In the genomic region with DNA sequence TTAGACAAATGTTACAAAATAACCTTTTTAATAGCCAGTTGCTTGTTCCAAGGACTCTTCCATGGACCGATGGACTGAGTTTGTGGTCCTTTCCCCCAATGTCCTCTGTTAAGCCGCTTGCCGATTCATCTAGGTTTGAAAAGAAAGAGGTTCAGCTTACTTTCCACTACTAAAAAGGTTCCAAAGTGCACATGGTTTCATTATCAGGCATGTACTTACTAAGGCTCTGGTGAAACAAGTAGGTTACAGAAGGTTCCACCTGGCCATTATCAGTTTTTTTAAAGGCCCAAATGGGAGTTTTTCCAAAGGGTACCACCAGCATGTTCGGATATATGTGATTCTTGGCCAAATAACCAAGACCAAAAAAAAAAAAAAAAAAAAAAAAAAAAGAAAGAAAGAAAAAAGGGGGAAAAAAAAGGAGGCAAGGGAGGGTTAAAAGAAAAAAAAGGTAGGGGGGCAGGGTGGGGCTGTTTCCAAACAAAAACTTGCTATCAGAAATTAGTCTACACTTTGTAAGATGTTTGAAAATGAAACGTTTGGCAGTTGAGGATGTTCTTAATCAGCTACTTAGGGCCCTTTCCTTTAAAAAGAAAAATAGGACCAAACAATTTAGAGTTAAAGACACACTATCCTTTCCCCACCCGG, we compare ENCODE assay signal across 8 mouse cellular contexts. TPM values are rescaled to one million over a fixed set of nuclear protein-coding genes. Genes with fewer than 3 reads are reported as not detected.
DNase-seq lines count a peak whose midpoint lies in the region; ATAC-seq and TF ChIP-seq lines count a peak whose summit lies in the region.
"Had no signal": no experiment of that assay in that cellular context is flagged by ENCODE, and none has a peak within 500 bp of the region (broad histone marks: within the 10 kb centered on the region; RNA-seq: fewer than 3 reads in every experiment).

No protein-coding gene starts in this region.

- TF ChIP-seq CTCF in stomach, postnatal 0 days (IDR thresholded peaks at IDR 0.05; ENCODE audit: low read depth) = no peak

- H3K27me3 ChIP-seq in megakaryocyte, embryonic 14.5 days (replicated peaks) = no peaks in the 10 kb centered on the region
- H3K27me3 ChIP-seq in forebrain, embryonic 13.5 days = no peaks in the 10 kb centered on the region
- no peaks in the 10 kb centered on the region for H3K27me3 ChIP-seq in liver, embryonic 11.5 days (replicated peaks; ENCODE audit: control insufficient read depth, insufficient read depth, low read length)
- no peaks in the 10 kb centered on the region for H3K27me3 ChIP-seq in stomach, postnatal 0 days (ENCODE audit: control insufficient read depth, insufficient read depth, low read length)

- H3K4me3 ChIP-seq in megakaryocyte, embryonic 14.5 days (replicated peaks) = peak overlapping the region; percentile 100
- peak overlapping the region; percentile 97 for H3K4me3 ChIP-seq in forebrain, embryonic 13.5 days
- peak overlapping the region; percentile 100 for H3K4me3 ChIP-seq in liver, embryonic 11.5 days (ENCODE audit: low read depth, low read length)
- H3K4me3 ChIP-seq in stomach, postnatal 0 days (ENCODE audit: low read depth, low read length) = peak overlapping the region; percentile 95

- no peaks in the 10 kb centered on the region for H3K9me3 ChIP-seq in megakaryocyte, embryonic 14.5 days
- no peaks in the 10 kb centered on the region for H3K9me3 ChIP-seq in forebrain, embryonic 13.5 days (replicated peaks)
- H3K9me3 ChIP-seq in liver, embryonic 11.5 days (ENCODE audit: control insufficient read depth, low read length) = no peaks in the 10 kb centered on the region
- H3K9me3 ChIP-seq in stomach, postnatal 0 days (ENCODE audit: control insufficient read depth, low read length) = no peaks in the 10 kb centered on the region

- H3K9ac ChIP-seq in forebrain, embryonic 13.5 days = peak overlapping the region; percentile 99
- H3K9ac ChIP-seq in liver, embryonic 11.5 days (ENCODE audit: low read depth, low read length) = peak overlapping the region; percentile 100
- H3K9ac ChIP-seq in stomach, postnatal 0 days (ENCODE audit: low read length) = peak overlapping the region; percentile 98

- H3K4me2 ChIP-seq in forebrain, embryonic 13.5 days = peak overlapping the region; percentile 82
- H3K4me2 ChIP-seq in liver, embryonic 11.5 days = peak overlapping the region; percentile 88
- peak overlapping the region; percentile 73 for H3K4me2 ChIP-seq in stomach, postnatal 0 days (replicated peaks; ENCODE audit: low read depth)

- DNase-seq in liver, embryonic 11.5 days (ENCODE audit: low spot score) = no peak
- DNase-seq in stomach, postnatal 0 days (ENCODE audit: low spot score) = no peak
- no peak for DNase-seq in layer of hippocampus, adult 8-10 months (ENCODE audit: low spot score in 2 of 2)
- DNase-seq in spleen, adult 12 weeks (ENCODE audit: low spot score) = no peak
- DNase-seq: cerebellum, adult 18-20 months had no signal

- peaks cover 56% of the 10 kb centered on the region for H3K36me3 ChIP-seq in megakaryocyte, embryonic 14.5 days (replicated peaks; ENCODE audit: low read length)
- peaks cover 36% of the 10 kb centered on the region for H3K36me3 ChIP-seq in forebrain, embryonic 13.5 days (ENCODE audit: poor library complexity, severe bottlenecking)
- H3K36me3 ChIP-seq in liver, embryonic 11.5 days (ENCODE audit: control insufficient read depth, insufficient read depth, low read length) = peaks cover 18% of the 10 kb centered on the region
- H3K36me3 ChIP-seq in stomach, postnatal 0 days (ENCODE audit: control insufficient read depth, insufficient read depth, low read length) = peaks cover 3% of the 10 kb centered on the region; the same call in 1 of the 2 replicates

- no peak overlapping the region for H3K27ac ChIP-seq in forebrain, embryonic 13.5 days
- H3K27ac ChIP-seq in liver, embryonic 11.5 days (ENCODE audit: low read depth, low read length) = peak overlapping the region; percentile 100
- H3K27ac ChIP-seq in stomach, postnatal 0 days (replicated peaks) = peak overlapping the region; percentile 99; the same call in 1 of the 2 replicates

- no peak for ATAC-seq in megakaryocyte, adult 5-6 weeks (ENCODE audit: poor library complexity, severe bottlenecking)
- no peak for ATAC-seq in forebrain, embryonic 13.5 days
- no peak for ATAC-seq in liver, embryonic 11.5 days (replicated peaks; ENCODE audit: low FRiP score)
- ATAC-seq in stomach, postnatal 0 days (ENCODE audit: low FRiP score, low TSS enrichment) = no peak

- TF ChIP-seq EP300 in stomach, postnatal 0 days (optimal IDR thresholded peaks at IDR 0.05) = no peak

- 36% methylated on average over 6 of the region's 6 CpGs for WGBS in forebrain, embryonic 13.5 days
- WGBS in liver, embryonic 11.5 days = 27% methylated on average over 6 of the region's 6 CpGs
- WGBS in stomach, postnatal 0 days = 18% methylated on average over 6 of the region's 6 CpGs

- peaks cover 50% of the 10 kb centered on the region for H3K4me1 ChIP-seq in megakaryocyte, embryonic 14.5 days
- H3K4me1 ChIP-seq in forebrain, embryonic 13.5 days = peaks cover 43% of the 10 kb centered on the region
- peaks cover 17% of the 10 kb centered on the region for H3K4me1 ChIP-seq in liver, embryonic 11.5 days (replicated peaks; ENCODE audit: control insufficient read depth, insufficient read depth, low read length)
- peaks cover 3% of the 10 kb centered on the region; the same call in 1 of the 2 replicates for H3K4me1 ChIP-seq in stomach, postnatal 0 days (replicated peaks; ENCODE audit: control insufficient read depth, insufficient read depth)

RNA-seq across cellular contexts. Expression of a gene that starts 1.3 kb away (rescaled TPM):
- 12.5 and 24.2 TPM in 2 replicates for polyA plus RNA-seq in megakaryocyte, embryonic 14.5 days (2012; ENCODE audit: insufficient read depth, low replicate concordance)
- total RNA-seq in megakaryocyte, adult 5-6 weeks (2015) = 22.2 and 26.2 TPM in 2 replicates
- 17.6 and 26.5 TPM in 2 replicates for total RNA-seq in megakaryocyte, adult 5-6 weeks (2017)
- polyA plus RNA-seq in forebrain, embryonic 13.5 days (2015; fragmentation: Nextera tagmentation; extraction: Ambion mirVana) = 38.0 and 39.4 TPM in 2 replicates
- 21.4 and 23.9 TPM in 2 replicates for polyA plus RNA-seq in liver, embryonic 11.5 days (2014; fragmentation: Nextera tagmentation; extraction: Ambion mirVana)
- 31.5 and 34.6 TPM in 2 replicates for polyA plus RNA-seq in stomach, postnatal 0 days (2015; fragmentation: Nextera tagmentation; extraction: Ambion mirVana)
- total RNA-seq in layer of hippocampus, adult 8-10 months (2022) = 10 to 100 TPM; 47.2 to 58.6 (median 51.2) TPM

RNA-seq across cellular contexts. Expression of a gene that starts 1.9 kb away (rescaled TPM):
- polyA plus RNA-seq in megakaryocyte, embryonic 14.5 days (2012; ENCODE audit: insufficient read depth, low replicate concordance) = 784 and 1,500 TPM in 2 replicates
- total RNA-seq in megakaryocyte, adult 5-6 weeks (2015) = 784 and 845 TPM in 2 replicates
- total RNA-seq in megakaryocyte, adult 5-6 weeks (2017) = 315 and 355 TPM in 2 replicates
- 750 and 773 TPM in 2 replicates for polyA plus RNA-seq in forebrain, embryonic 13.5 days (2015; fragmentation: Nextera tagmentation; extraction: Ambion mirVana)
- 931 and 939 TPM in 2 replicates for polyA plus RNA-seq in liver, embryonic 11.5 days (2014; fragmentation: Nextera tagmentation; extraction: Ambion mirVana)
- polyA plus RNA-seq in stomach, postnatal 0 days (2015; fragmentation: Nextera tagmentation; extraction: Ambion mirVana) = 403 and 419 TPM in 2 replicates
- total RNA-seq in layer of hippocampus, adult 8-10 months (2022) = 100 to 1,000 TPM; 177 to 189 (median 181) TPM

RNA-seq across cellular contexts. Expression of a gene that starts 7.7 kb away (rescaled TPM):
- polyA plus RNA-seq in megakaryocyte, embryonic 14.5 days (2012; ENCODE audit: insufficient read depth, low replicate concordance) = 29.3 and 63.2 TPM in 2 replicates
- 33.4 and 37.4 TPM in 2 replicates for total RNA-seq in megakaryocyte, adult 5-6 weeks (2015)
- 36.3 and 37.7 TPM in 2 replicates for total RNA-seq in megakaryocyte, adult 5-6 weeks (2017)
- polyA plus RNA-seq in forebrain, embryonic 13.5 days (2015; fragmentation: Nextera tagmentation; extraction: Ambion mirVana) = 77.7 and 78.0 TPM in 2 replicates
- polyA plus RNA-seq in liver, embryonic 11.5 days (2014; fragmentation: Nextera tagmentation; extraction: Ambion mirVana) = 93.1 and 102 TPM in 2 replicates
- 31.8 and 33.2 TPM in 2 replicates for polyA plus RNA-seq in stomach, postnatal 0 days (2015; fragmentation: Nextera tagmentation; extraction: Ambion mirVana)
- total RNA-seq in layer of hippocampus, adult 8-10 months (2022) = 10 to 100 TPM; 29.1 to 36.5 (median 32.4) TPM

RNA-seq across cellular contexts. Expression of a gene that starts 7.9 kb away (rescaled TPM):
- 14.3 and 18.3 TPM in 2 replicates for polyA plus RNA-seq in megakaryocyte, embryonic 14.5 days (2012; ENCODE audit: insufficient read depth, low replicate concordance)
- total RNA-seq in megakaryocyte, adult 5-6 weeks (2015) = 55.4 and 61.3 TPM in 2 replicates
- total RNA-seq in megakaryocyte, adult 5-6 weeks (2017) = 38.5 and 42.6 TPM in 2 replicates
- 83.6 and 85.7 TPM in 2 replicates for polyA plus RNA-seq in forebrain, embryonic 13.5 days (2015; fragmentation: Nextera tagmentation; extraction: Ambion mirVana)
- polyA plus RNA-seq in liver, embryonic 11.5 days (2014; fragmentation: Nextera tagmentation; extraction: Ambion mirVana) = 65.1 and 73.9 TPM in 2 replicates
- polyA plus RNA-seq in stomach, postnatal 0 days (2015; fragmentation: Nextera tagmentation; extraction: Ambion mirVana) = 40.6 and 44.5 TPM in 2 replicates
- total RNA-seq in layer of hippocampus, adult 8-10 months (2022) = 10 to 100 TPM; 23.0 to 33.2 (median 28.8) TPM

RNA-seq across cellular contexts. Expression of a gene that starts 23.1 kb away (rescaled TPM):
- not detected in 2 replicates for polyA plus RNA-seq in megakaryocyte, embryonic 14.5 days (2012; ENCODE audit: insufficient read depth, low replicate concordance)
- total RNA-seq in megakaryocyte, adult 5-6 weeks (2015) = 0.55 TPM in 1 of 2 replicates, not detected in the other
- 0.33 TPM in 1 of 2 replicates, not detected in the other for total RNA-seq in megakaryocyte, adult 5-6 weeks (2017)
- 14.4 and 14.8 TPM in 2 replicates for polyA plus RNA-seq in forebrain, embryonic 13.5 days (2015; fragmentation: Nextera tagmentation; extraction: Ambion mirVana)
- 8.4 and 9.3 TPM in 2 replicates for polyA plus RNA-seq in liver, embryonic 11.5 days (2014; fragmentation: Nextera tagmentation; extraction: Ambion mirVana)
- 15.9 and 18.4 TPM in 2 replicates for polyA plus RNA-seq in stomach, postnatal 0 days (2015; fragmentation: Nextera tagmentation; extraction: Ambion mirVana)
- total RNA-seq in layer of hippocampus, adult 8-10 months (2022) = 10 to 100 TPM; 18.6 to 22.1 (median 20.0) TPM
